Mouse (Mus musculus) gastrocnemius, postnatal 4 days (tissue): ENCODE results near the gene Fam234b. TPM values are rescaled to one million over a fixed set of nuclear protein-coding genes. Genes with fewer than 3 reads are reported as not detected.

ENCODE experiments used
- DNase-seq, 2 experiments: peaks; one replicate each; pipeline ENCODE4 v3.0.0; 2021 to 2022; ENCODE audit warnings: low spot score in 2 of 2, mixed read lengths in 2 of 2
- long read RNA-seq, 2 experiments: library from polyadenylated mRNA; stranded (forward); transcript quantifications; one replicate each; pipeline ENCODE4 v2.0.0; 2021
- total RNA-seq, 2 experiments: library from RNA; stranded (reverse); gene quantifications; 2 replicates each; pipeline ENCODE4 v1.2.3; 2021

The Fam234b gene
- total RNA-seq = 1 to 10 TPM; 6.0 to 6.5 TPM
- long read RNA-seq, experiment 1, full-length matches to known transcripts = 8 of 14 reads
- long read RNA-seq, experiment 1, partial matches to known transcripts = 5 of 14 reads
- long read RNA-seq, experiment 1, other reads (novel, unspliced or antisense) = 1 of 14 reads
- long read RNA-seq, experiment 2, full-length matches to known transcripts = 5 of 8 reads
- long read RNA-seq, experiment 2, partial matches to known transcripts = 1 of 8 reads
- long read RNA-seq, experiment 2, other reads (novel, unspliced or antisense) = 2 of 8 reads

GRCm38 (mm10) chr6:135197921-135198532 is at the start of gene Fam234b, which contains the start of gene Hebp1:
Gene Fam234b, plus strand, starts transcription at chr6:135197977.
Gene Hebp1, minus strand, starts transcription at chr6:135198022.
- peak; percentile 67 to 83 for DNase-seq

- DNase-seq = no peak
These were observed 49.3 kb upstream of the Fam234b start for GRCm38 (mm10) chr6:135148506-135148905.

- DNase-seq = no peak
These were observed 48.6 kb upstream of the Fam234b start for GRCm38 (mm10) chr6:135149175-135149574.

- DNase-seq = no peak
These were observed 48.1 kb upstream of the Fam234b start for GRCm38 (mm10) chr6:135149722-135150121.

- DNase-seq = no peak
These were observed 47.5 kb upstream of the Fam234b start for GRCm38 (mm10) chr6:135150311-135150710.

GRCm38 (mm10) chr6:135153719-135154118 is 44.1 kb upstream of the Fam234b start:
- DNase-seq = no peak

- no peak for DNase-seq
These were observed 41.2 kb upstream of the Fam234b start for GRCm38 (mm10) chr6:135156597-135156996.

- DNase-seq = no peak
These were observed 40.3 kb upstream of the Fam234b start for GRCm38 (mm10) chr6:135157496-135157895.

GRCm38 (mm10) chr6:135158509-135158908 is 39.3 kb upstream of the Fam234b start:
- no peak for DNase-seq

- no peak for DNase-seq
These were observed 36.4 kb upstream of the Fam234b start for GRCm38 (mm10) chr6:135161356-135161755.

- DNase-seq = no peak
These were observed 35.5 kb upstream of the Fam234b start for GRCm38 (mm10) chr6:135162311-135162710.

GRCm38 (mm10) chr6:135162861-135163260 is 34.9 kb upstream of the Fam234b start:
- no peak for DNase-seq

GRCm38 (mm10) chr6:135165191-135165590 is 32.6 kb upstream of the Fam234b start:
- no peak for DNase-seq

- no peak for DNase-seq
These were observed 32.1 kb upstream of the Fam234b start for GRCm38 (mm10) chr6:135165706-135166105.

GRCm38 (mm10) chr6:135166262-135166661 is 31.5 kb upstream of the Fam234b start:
- no peak for DNase-seq

GRCm38 (mm10) chr6:135166712-135167111 is 31.1 kb upstream of the Fam234b start:
- no peak for DNase-seq

- DNase-seq = peak; percentile 81 to 91
These were observed 30.1 kb upstream of the Fam234b start for GRCm38 (mm10) chr6:135167380-135168311.

- DNase-seq = no peak
These were observed 29.3 kb upstream of the Fam234b start for GRCm38 (mm10) chr6:135168471-135168870.

GRCm38 (mm10) chr6:135169246-135169645 is 28.5 kb upstream of the Fam234b start:
- no peak for DNase-seq

- DNase-seq = no peak
These were observed 26.0 kb upstream of the Fam234b start for GRCm38 (mm10) chr6:135171736-135172135.

GRCm38 (mm10) chr6:135175014-135175413 is 22.8 kb upstream of the Fam234b start:
- no peak for DNase-seq

- DNase-seq = no peak
These were observed 20.5 kb upstream of the Fam234b start for GRCm38 (mm10) chr6:135177271-135177670.
